Mouse (Mus musculus) T-cell, adult 2 months (primary cell): ENCODE results near the gene Nox3.

Experiments
- DNase-seq: peaks from one replicate; pipeline ENCODE4 v3.0.0; 2022; ENCODE audit warnings: low spot score

Nox3 gene

GRCm38 (mm10) chr17:3696161-3696560, at the start of gene Nox3:
TSS of gene Nox3 (minus strand) at chr17:3696261.
- DNase-seq, result no peak

- DNase-seq, result no peak
These were observed 48.3 kb upstream of the Nox3 start for GRCm38 (mm10) chr17:3744402-3744801.

DNA sequence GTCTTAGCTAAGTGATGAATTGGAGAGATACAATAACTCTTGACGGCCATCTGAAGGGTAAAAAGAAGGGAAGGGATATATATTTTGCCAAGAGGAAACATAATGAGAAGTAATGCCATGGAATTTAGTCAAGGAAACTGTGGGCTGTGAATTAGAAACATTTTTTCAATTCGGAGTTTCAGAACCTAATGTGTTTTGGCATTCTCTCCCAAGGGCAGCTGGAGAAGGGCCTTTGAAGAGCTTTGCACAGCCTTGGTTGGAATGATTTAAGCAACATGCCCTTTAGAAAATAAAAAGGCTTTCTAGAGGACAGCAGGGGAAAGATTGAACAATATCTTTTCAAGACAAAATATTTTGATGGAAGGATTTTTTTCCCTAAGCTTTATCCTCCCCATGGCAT, 40.9 kb upstream of the Nox3 start:
- DNase-seq, result no peak

DNA sequence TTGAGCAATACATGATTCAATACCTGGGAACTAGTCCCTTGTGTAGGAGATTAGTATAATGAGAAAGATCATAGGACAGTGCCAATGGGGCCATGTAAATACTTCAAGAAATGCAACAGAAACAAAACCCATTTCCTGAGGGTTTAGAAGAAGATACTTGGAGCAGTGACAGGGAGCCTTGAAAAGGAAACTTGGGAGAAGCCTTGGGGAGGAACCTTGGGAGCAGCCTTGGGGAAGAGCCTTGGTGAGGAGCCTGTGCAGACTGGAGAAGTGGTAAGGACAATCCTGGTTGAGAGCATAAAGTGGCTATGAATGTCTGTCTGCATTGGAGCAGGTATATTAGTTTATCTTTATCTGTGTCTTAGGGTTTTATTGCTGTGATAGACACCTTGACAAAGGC, 38.2 kb upstream of the Nox3 start:
- DNase-seq, result no peak

DNA sequence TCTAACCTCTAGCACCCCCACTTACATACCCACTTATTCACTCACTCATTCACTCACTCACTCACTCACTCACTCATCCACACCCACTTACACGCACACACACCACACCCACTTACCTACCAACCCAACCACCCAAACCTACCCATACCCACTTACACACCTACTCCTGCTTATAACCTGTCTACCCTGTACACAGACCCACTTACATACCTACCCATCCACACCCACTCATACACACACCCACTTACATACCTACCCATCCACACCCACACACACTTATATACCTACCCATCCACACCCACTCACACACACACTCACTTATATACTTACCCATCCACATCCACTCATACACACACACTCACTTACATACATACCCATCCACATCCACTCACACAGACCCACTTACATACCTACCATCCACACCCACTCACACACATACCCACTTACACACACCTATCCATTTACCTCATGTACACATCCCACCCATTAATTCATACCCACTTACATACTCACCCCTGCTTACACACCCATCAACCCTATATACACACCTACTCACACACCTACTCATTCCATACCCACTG, 9.4 kb upstream of the Nox3 start:
- no peak for DNase-seq

DNA sequence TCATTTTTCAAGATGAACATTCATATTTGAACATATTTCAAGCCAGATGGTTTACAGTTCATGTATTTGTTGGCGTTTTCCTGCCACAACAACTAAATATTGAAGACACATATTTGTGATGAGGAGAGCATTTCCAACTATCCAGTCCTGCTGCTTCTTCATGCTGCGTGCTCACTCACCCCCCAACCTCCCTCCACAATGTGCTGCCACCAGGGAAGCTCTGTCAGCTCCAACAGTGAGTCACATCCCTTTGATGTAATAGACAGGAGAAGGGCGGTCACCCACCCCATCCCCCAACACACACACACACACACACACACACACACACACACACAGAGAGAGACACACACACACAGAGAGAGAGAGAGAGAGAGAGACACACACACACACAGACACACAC, 6.3 kb upstream of the Nox3 start:
- DNase-seq, result no peak

DNA sequence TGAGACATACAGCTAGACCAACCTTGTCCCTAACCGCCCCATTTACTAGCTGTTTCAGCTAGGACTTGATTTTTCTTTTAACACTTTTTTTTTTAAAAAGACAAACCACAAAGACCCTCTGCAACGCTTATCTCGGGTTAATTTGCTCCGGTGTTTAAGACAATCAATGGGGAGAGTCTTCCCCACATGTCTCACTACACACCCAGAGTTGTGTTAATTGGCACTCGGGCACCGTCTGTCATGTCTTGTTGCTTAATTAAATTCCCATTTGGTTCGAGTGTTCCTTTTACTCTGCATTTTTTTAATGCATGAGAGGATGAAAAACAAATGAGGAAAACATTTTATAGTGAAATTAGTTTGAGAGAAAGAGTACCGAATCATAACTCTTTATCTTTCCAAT, 3.2 kb downstream of the Nox3 start:
- DNase-seq, result no peak

GRCm38 (mm10) chr17:3690499-3691258, 5.4 kb downstream of the Nox3 start:
- no peak for DNase-seq

DNA sequence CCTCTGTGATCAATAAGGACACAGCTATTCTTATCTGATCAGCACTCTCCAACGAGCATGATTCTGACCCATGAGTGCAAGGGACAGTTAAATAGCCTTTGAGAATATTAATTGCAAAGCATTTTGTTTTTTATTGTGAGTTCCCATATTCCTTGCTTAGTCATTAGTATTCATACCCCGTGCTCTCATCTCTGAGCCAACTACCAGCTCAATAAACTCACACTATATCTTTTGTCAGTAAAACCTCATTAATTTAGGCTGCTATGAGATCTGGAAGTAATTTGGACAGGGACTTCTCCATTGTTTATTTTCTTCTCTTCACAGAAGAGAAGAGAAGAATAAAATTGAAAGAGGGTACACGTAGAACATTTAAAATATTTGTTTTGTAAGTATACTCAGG, 12.4 kb downstream of the Nox3 start:
- no peak for DNase-seq

- DNase-seq, result no peak
These were observed 26.8 kb downstream of the Nox3 start for GRCm38 (mm10) chr17:3669226-3669625.

DNA sequence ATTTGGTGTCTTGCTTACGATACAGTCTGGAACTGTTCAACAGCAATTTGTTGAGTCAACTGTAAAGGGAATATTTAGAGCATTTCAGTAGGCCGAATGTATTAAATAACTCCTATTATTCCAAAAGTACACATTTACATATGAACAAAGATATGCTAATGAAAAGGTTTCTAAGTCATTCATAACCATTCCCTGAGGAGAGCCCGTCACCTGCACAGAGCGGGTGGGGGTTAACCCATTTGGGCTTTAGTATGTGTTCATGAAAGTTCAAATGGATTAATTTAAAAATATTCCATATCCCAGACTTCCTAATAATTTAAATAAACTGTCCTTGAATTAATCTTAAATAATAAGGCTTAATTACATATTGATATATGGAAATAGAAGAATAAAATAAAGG, 28.8 kb downstream of the Nox3 start:
- DNase-seq, result no peak

- DNase-seq, result no peak
These were observed 30.7 kb downstream of the Nox3 start for GRCm38 (mm10) chr17:3665321-3665720.

GRCm38 (mm10) chr17:3659497-3659896, 36.6 kb downstream of the Nox3 start:
- DNase-seq, result no peak

DNA sequence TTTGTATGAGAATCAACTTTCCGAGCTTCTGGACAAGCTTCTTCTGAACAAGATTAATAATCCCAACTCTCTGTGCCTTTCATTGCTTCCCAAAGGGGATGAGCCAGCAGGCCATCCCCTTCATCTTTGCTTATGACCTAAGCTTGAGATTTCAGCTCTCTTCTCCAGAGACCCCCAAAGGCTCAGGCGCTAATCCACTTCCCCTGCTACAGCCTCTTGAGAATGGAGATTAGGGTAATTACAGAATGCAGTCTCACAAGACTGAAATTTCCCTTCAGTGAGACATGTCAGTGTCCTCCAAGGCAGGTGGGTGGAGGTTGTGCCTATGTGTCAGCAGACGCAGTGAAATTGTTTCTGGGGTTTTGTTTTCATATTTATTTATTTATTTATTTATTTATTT, 45.7 kb downstream of the Nox3 start:
- no peak for DNase-seq

- no peak for DNase-seq
These were observed 52.5 kb downstream of the Nox3 start for GRCm38 (mm10) chr17:3643582-3643981.

GRCm38 (mm10) chr17:3641456-3641855, 54.6 kb downstream of the Nox3 start:
- DNase-seq, result no peak

DNA sequence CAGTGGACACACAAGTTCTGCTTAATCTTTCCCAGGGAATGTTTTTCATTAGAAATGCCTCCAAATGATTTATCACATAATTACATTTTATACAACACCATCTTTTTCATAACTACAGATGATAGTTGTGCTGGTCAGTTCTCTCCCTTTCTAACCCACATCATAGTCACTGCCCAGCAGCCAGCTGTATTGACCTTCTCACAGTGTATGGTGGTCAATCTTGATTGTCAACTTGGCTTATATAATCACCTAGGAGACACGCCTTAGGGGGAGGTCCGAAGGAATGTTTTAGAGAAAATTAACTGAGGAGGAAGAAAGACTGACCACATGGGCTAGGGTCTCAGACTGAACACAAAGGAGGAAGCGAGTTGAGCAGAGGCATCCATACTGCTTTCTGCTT, 57.3 kb downstream of the Nox3 start:
- no peak for DNase-seq

GRCm38 (mm10) chr17:3632501-3632900, 63.6 kb downstream of the Nox3 start:
- no peak for DNase-seq

- no peak for DNase-seq
These were observed 79.5 kb downstream of the Nox3 start for GRCm38 (mm10) chr17:3616329-3617216.

- no peak for DNase-seq
These were observed 80.5 kb downstream of the Nox3 start for GRCm38 (mm10) chr17:3615553-3615952.

- DNase-seq, result no peak
These were observed 84.3 kb downstream of the Nox3 start for GRCm38 (mm10) chr17:3611781-3612075.

- DNase-seq, result no peak
These were observed 84.9 kb downstream of the Nox3 start for GRCm38 (mm10) chr17:3610928-3611780.
